Mouse (Mus musculus) frontal cortex, postnatal 25 days (tissue): ENCODE measurements around the gene Cdh13.
A peak's percentile ranks its signal among the peaks of the same experiment; 100 is the strongest.

Source experiments
- DNase-seq, 2 experiments: peaks; one replicate each; pipeline ENCODE4 v3.0.0; 2022; ENCODE audit warnings: low spot score in 2 of 2

Gene Cdh13

GRCm38 (mm10) chr8:118565887-118566747 lies 282.6 kb downstream of the Cdh13 start:
- DNase-seq, result no peak

GRCm38 (mm10) chr8:118569366-118569765 lies 285.8 kb downstream of the Cdh13 start:
- DNase-seq, result no peak

- no peak for DNase-seq
Observed at GRCm38 (mm10) chr8:118581256-118581655, 297.7 kb downstream of the Cdh13 start.

GRCm38 (mm10) chr8:118582185-118582584 lies 298.7 kb downstream of the Cdh13 start:
- DNase-seq, result no peak

GRCm38 (mm10) chr8:118587981-118588380 lies 304.4 kb downstream of the Cdh13 start:
- DNase-seq, result no peak

GRCm38 (mm10) chr8:118596816-118597215 lies 313.3 kb downstream of the Cdh13 start:
- no peak for DNase-seq

- no peak for DNase-seq
Observed at GRCm38 (mm10) chr8:118601376-118601775, 317.8 kb downstream of the Cdh13 start.

GRCm38 (mm10) chr8:118602074-118602473 lies 318.5 kb downstream of the Cdh13 start:
- no peak for DNase-seq

GRCm38 (mm10) chr8:118611551-118611950 lies 328.0 kb downstream of the Cdh13 start:
- peak in 1 of 2 experiments; percentile 18 for DNase-seq

GRCm38 (mm10) chr8:118618195-118618594 lies 334.7 kb downstream of the Cdh13 start:
- no peak for DNase-seq

- DNase-seq, result no peak
Observed at GRCm38 (mm10) chr8:118626425-118626824, 342.9 kb downstream of the Cdh13 start.

GRCm38 (mm10) chr8:118627737-118628136 lies 344.2 kb downstream of the Cdh13 start:
- DNase-seq, result no peak

GRCm38 (mm10) chr8:118628702-118629101 lies 345.2 kb downstream of the Cdh13 start:
- no peak for DNase-seq

GRCm38 (mm10) chr8:118635296-118636060 lies 351.9 kb downstream of the Cdh13 start:
- DNase-seq, result no peak

GRCm38 (mm10) chr8:118639606-118640005 lies 356.1 kb downstream of the Cdh13 start:
- DNase-seq, result no peak

GRCm38 (mm10) chr8:118641799-118642198 lies 358.3 kb downstream of the Cdh13 start:
- no peak for DNase-seq

- no peak for DNase-seq
Observed at GRCm38 (mm10) chr8:118648801-118649537, 365.4 kb downstream of the Cdh13 start.

GRCm38 (mm10) chr8:118649981-118650380 lies 366.4 kb downstream of the Cdh13 start:
- no peak for DNase-seq

GRCm38 (mm10) chr8:118662001-118662829 lies 378.7 kb downstream of the Cdh13 start:
- no peak for DNase-seq

GRCm38 (mm10) chr8:118665081-118665480 lies 381.5 kb downstream of the Cdh13 start:
- no peak for DNase-seq

GRCm38 (mm10) chr8:118667736-118668135 lies 384.2 kb downstream of the Cdh13 start:
- DNase-seq, result no peak
